Mouse (Mus musculus) CD4-positive naive resting alpha-beta T cell, adult 57 days (primary cell): ENCODE measurements around the gene Gm10570. TPM values are rescaled to one million over a fixed set of nuclear protein-coding genes. Genes with fewer than 3 reads are reported as not detected.

Experiments
- total RNA-seq: library from RNA; stranded (reverse); gene quantifications from one replicate; pipeline ENCODE4 v1.2.4, GENCODE M21; 2023

The Gm10570 gene
- total RNA-seq = not detected

GRCm38 (mm10) chr4:130308231-130309081, at the start of gene Gm10570, which contains the start of gene Fabp3:
Gene Gm10570 (minus strand): TSS chr4:130308674.
Gene Fabp3 (plus strand): TSS chr4:130308595.

GRCm38 (mm10) chr4:130279105-130279504, 29.4 kb downstream of the Gm10570 start, which contains the start of gene Serinc2:
Gene Serinc2 (minus strand): TSS chr4:130279205.

Other genes with a start within 250 kb of the Gm10570 start
- 27.2 TPM for gene Pef1, start 206.1 kb downstream of the Gm10570 start, total RNA-seq
- gene Hcrtr1, start 169.3 kb downstream of the Gm10570 start, total RNA-seq = not detected
- gene Tinagl1, start 133.6 kb downstream of the Gm10570 start, total RNA-seq = 0.98 TPM
- not detected for gene Gm853, start 86.3 kb downstream of the Gm10570 start, total RNA-seq
- gene Serinc2, start 29.5 kb downstream of the Gm10570 start, total RNA-seq = not detected
- not detected for gene Fabp3, start 79 bp downstream of the Gm10570 start, total RNA-seq
- 29.0 TPM for gene Zcchc17, start 51.3 kb upstream of the Gm10570 start, total RNA-seq
- gene Snrnp40, start 51.5 kb upstream of the Gm10570 start, total RNA-seq = 68.7 TPM